Mouse (Mus musculus) limb, embryonic 15.5 days (tissue): Measurements from ENCODE around the gene Colq. TPM values are rescaled to one million over a fixed set of nuclear protein-coding genes. Genes with fewer than 3 reads are reported as not detected.

ENCODE experiments used
- ATAC-seq: fragments of 200-750 bp; cut with Nextera tagmentation; 2 replicates; pipeline ENCODE4 v1.8.0; 2017; ENCODE audit warnings: low read depth, moderate TSS enrichment; ENCODE audit not compliant: insufficient number of reproducible peaks, low FRiP score, low TSS enrichment
- H3K27ac ChIP-seq: fragments of 300-500 bp; sonication (generic); 2 replicates; pipeline ENCODE4 v1.5.1; 2015; ENCODE audit warnings: moderate library complexity, mild to moderate bottlenecking, inconsistent platforms
- H3K27me3 ChIP-seq: fragments of 300-500 bp; sonication (generic); 2 replicates; pipeline ENCODE4 v1.6.1; 2015; ENCODE audit warnings: inconsistent platforms
- H3K36me3 ChIP-seq: fragments of 300-500 bp; sonication (generic); 2 replicates; pipeline ENCODE4 v1.6.1; 2015; ENCODE audit warnings: inconsistent platforms
- H3K4me1 ChIP-seq: fragments of 300-500 bp; sonication (generic); 2 replicates; pipeline ENCODE4 v1.6.1; 2015; ENCODE audit warnings: inconsistent platforms
- H3K4me2 ChIP-seq: fragments of 300-500 bp; sonication (generic); 2 replicates; pipeline ENCODE4 v1.6.1; 2015; ENCODE audit warnings: mild to moderate bottlenecking, inconsistent platforms
- H3K4me3 ChIP-seq: fragments of 300-500 bp; sonication (generic); 2 replicates; pipeline ENCODE4 v1.5.1; 2015; ENCODE audit warnings: mild to moderate bottlenecking, inconsistent platforms
- H3K9ac ChIP-seq: fragments of 300-500 bp; sonication (generic); 2 replicates; pipeline ENCODE4 v1.6.1; 2015; ENCODE audit warnings: inconsistent platforms
- H3K9me3 ChIP-seq: fragments of 300-500 bp; sonication (generic); 2 replicates; pipeline ENCODE4 v1.6.1; 2016; ENCODE audit warnings: inconsistent platforms
- WGBS: fragments of 180-500 bp; shearing (Covaris S2); methylation state at CpG from one replicate; pipeline ENCODE4 v1.1.7; 2015; 5-methylcytosine and 5-hydroxymethylcytosine counted together
- polyA plus RNA-seq: library from polyadenylated mRNA; unstranded; fragments of >200 nt; fragmentation: Nextera tagmentation; extraction: Ambion mirVana; gene quantifications from 2 replicates; pipeline ENCODE4 v1.2.1, GENCODE M21; 2015

Colq gene
- polyA plus RNA-seq, 1 experiment from 2014 or later = 3.6 TPM

GRCm38 (mm10) chr14:31555963-31556434 lies 35.1 kb downstream of the Colq start:
- Histone ChIP-seq H3K4me1 (peaks cover 6% of the 10 kb centered on the region), H3K4me3 (no peak overlapping the region), H3K27me3 (no peaks in the 10 kb centered on the region), H3K4me2 (no peak overlapping the region), H3K9ac (no peak overlapping the region), H3K36me3 (no peaks in the 10 kb centered on the region), H3K27ac (no peak overlapping the region), H3K9me3 (no peaks in the 10 kb centered on the region)
- peak; percentile 65; the same call in 1 of the 2 replicates for ATAC-seq
- 36% methylated on average over 14 of the region's 14 CpGs for WGBS

GRCm38 (mm10) chr14:31555021-31555420 lies 36.1 kb downstream of the Colq start:
- H3K27me3 ChIP-seq = no peaks in the 10 kb centered on the region
- H3K36me3 ChIP-seq = no peaks in the 10 kb centered on the region
- no peak overlapping the region for H3K9ac ChIP-seq
- no peak for ATAC-seq
- H3K4me1 ChIP-seq = peaks cover 6% of the 10 kb centered on the region
- H3K27ac ChIP-seq = no peak overlapping the region
- no peak overlapping the region for H3K4me2 ChIP-seq
- no peaks in the 10 kb centered on the region for H3K9me3 ChIP-seq
- no peak overlapping the region for H3K4me3 ChIP-seq
- 87% methylated on average over 7 of the region's 7 CpGs for WGBS

- Histone ChIP-seq H3K4me1 (no peaks in the 10 kb centered on the region), H3K27me3 (no peaks in the 10 kb centered on the region), H3K9ac (0 out of 2 replicates have a peak overlapping the region, but pooled peaks have one; percentile 4), H3K4me3 (no peak overlapping the region), H3K9me3 (no peaks in the 10 kb centered on the region), H3K36me3 (no peaks in the 10 kb centered on the region), H3K27ac (no peak overlapping the region), H3K4me2 (no peak overlapping the region)
- 67% methylated on average over 11 of the region's 11 CpGs for WGBS
- ATAC-seq = no peak
Measured at GRCm38 (mm10) chr14:31543885-31544442, 47.2 kb downstream of the Colq start.

GRCm38 (mm10) chr14:31537298-31537697 lies 53.8 kb downstream of the Colq start:
- no peak for ATAC-seq
- 62% methylated on average over 6 of the region's 6 CpGs for WGBS
- no peak overlapping the region; the same call in 1 of the 2 replicates for H3K27ac ChIP-seq

GRCm38 (mm10) chr14:31532656-31533055 lies 58.5 kb downstream of the Colq start:
- ATAC-seq = no peak
- Histone ChIP-seq H3K4me2 (no peak overlapping the region), H3K4me3 (no peak overlapping the region), H3K27ac (no peak overlapping the region), H3K27me3 (no peaks in the 10 kb centered on the region), H3K9me3 (no peaks in the 10 kb centered on the region), H3K4me1 (no peaks in the 10 kb centered on the region), H3K36me3 (no peaks in the 10 kb centered on the region), H3K9ac (no peak overlapping the region)
- 72% methylated on average over 3 of the region's 3 CpGs for WGBS

More at GRCm38 (mm10) chr14:31537298-31537697, 53.8 kb downstream of the Colq start:
- Histone ChIP-seq H3K9ac (no peak overlapping the region), H3K4me3 (no peak overlapping the region), H3K36me3 (no peaks in the 10 kb centered on the region), H3K27me3 (no peaks in the 10 kb centered on the region), H3K9me3 (no peaks in the 10 kb centered on the region), H3K4me1 (no peaks in the 10 kb centered on the region), H3K4me2 (no peak overlapping the region)

GRCm38 (mm10) chr14:31531506-31532148 lies 59.5 kb downstream of the Colq start:
- no peaks in the 10 kb centered on the region for H3K9me3 ChIP-seq
- no peak overlapping the region for H3K4me3 ChIP-seq
- no peak overlapping the region for H3K9ac ChIP-seq
- H3K4me2 ChIP-seq = no peak overlapping the region
- no peaks in the 10 kb centered on the region for H3K36me3 ChIP-seq
- ATAC-seq = no peak
- WGBS = 49% methylated on average over 12 of the region's 12 CpGs
- no peak overlapping the region for H3K27ac ChIP-seq
- no peaks in the 10 kb centered on the region for H3K4me1 ChIP-seq
- H3K27me3 ChIP-seq = no peaks in the 10 kb centered on the region

GRCm38 (mm10) chr14:31530847-31531246 lies 60.3 kb downstream of the Colq start:
- no peaks in the 10 kb centered on the region for H3K27me3 ChIP-seq
- no peak overlapping the region for H3K4me2 ChIP-seq
- H3K9ac ChIP-seq = no peak overlapping the region
- no peak for ATAC-seq
- H3K36me3 ChIP-seq = no peaks in the 10 kb centered on the region
- 83% methylated on average over 4 of the region's 4 CpGs for WGBS
- no peak overlapping the region for H3K27ac ChIP-seq
- no peaks in the 10 kb centered on the region for H3K4me1 ChIP-seq
- no peak overlapping the region for H3K4me3 ChIP-seq
- H3K9me3 ChIP-seq = no peaks in the 10 kb centered on the region

- Histone ChIP-seq H3K4me2 (no peak overlapping the region), H3K27me3 (no peaks in the 10 kb centered on the region), H3K36me3 (no peaks in the 10 kb centered on the region), H3K4me1 (no peaks in the 10 kb centered on the region), H3K9ac (no peak overlapping the region), H3K9me3 (no peaks in the 10 kb centered on the region), H3K27ac (no peak overlapping the region), H3K4me3 (no peak overlapping the region)
- WGBS = 69% methylated on average over 7 of the region's 7 CpGs
- no peak for ATAC-seq
Measured at GRCm38 (mm10) chr14:31525040-31525810, 65.9 kb downstream of the Colq start.

GRCm38 (mm10) chr14:31521318-31521717 lies 69.8 kb downstream of the Colq start:
- Histone ChIP-seq H3K36me3 (no peaks in the 10 kb centered on the region), H3K4me3 (no peak overlapping the region), H3K27me3 (no peaks in the 10 kb centered on the region), H3K9ac (no peak overlapping the region), H3K27ac (no peak overlapping the region), H3K4me1 (no peaks in the 10 kb centered on the region), H3K9me3 (no peaks in the 10 kb centered on the region), H3K4me2 (no peak overlapping the region)
- no peak for ATAC-seq
- 62% methylated on average over 2 of the region's 2 CpGs for WGBS

- H3K27me3 ChIP-seq = no peaks in the 10 kb centered on the region
- H3K4me3 ChIP-seq = no peak overlapping the region
- WGBS = 45% methylated on average over 3 of the region's 3 CpGs
- no peak overlapping the region for H3K4me2 ChIP-seq
- no peaks in the 10 kb centered on the region for H3K9me3 ChIP-seq
- H3K4me1 ChIP-seq = no peaks in the 10 kb centered on the region
- no peak overlapping the region for H3K27ac ChIP-seq
- ATAC-seq = no peak
- no peaks in the 10 kb centered on the region for H3K36me3 ChIP-seq
- H3K9ac ChIP-seq = no peak overlapping the region
Measured at GRCm38 (mm10) chr14:31519165-31519564, 72.0 kb downstream of the Colq start.

GRCm38 (mm10) chr14:31515895-31516294 lies 75.2 kb downstream of the Colq start:
- Histone ChIP-seq H3K4me3 (no peak overlapping the region), H3K36me3 (0 out of 2 replicates have a peak, but pooled peaks cover 3% of the 10 kb centered on the region), H3K27me3 (no peaks in the 10 kb centered on the region), H3K4me1 (no peaks in the 10 kb centered on the region), H3K4me2 (no peak overlapping the region), H3K9ac (no peak overlapping the region), H3K27ac (no peak overlapping the region), H3K9me3 (no peaks in the 10 kb centered on the region)
- ATAC-seq = no peak
- WGBS = 82% methylated on average over 2 of the region's 2 CpGs

GRCm38 (mm10) chr14:31510322-31510721 lies 80.8 kb downstream of the Colq start:
- no peaks in the 10 kb centered on the region for H3K9me3 ChIP-seq
- H3K36me3 ChIP-seq = peaks cover 50% of the 10 kb centered on the region
- no peak overlapping the region for H3K9ac ChIP-seq
- no peak overlapping the region for H3K27ac ChIP-seq
- 96% methylated on average over 3 of the region's 3 CpGs for WGBS
- no peaks in the 10 kb centered on the region for H3K27me3 ChIP-seq
- H3K4me2 ChIP-seq = no peak overlapping the region
- H3K4me3 ChIP-seq = no peak overlapping the region
- no peak for ATAC-seq
- H3K4me1 ChIP-seq = no peaks in the 10 kb centered on the region
